Mouse (Mus musculus) intestine, postnatal 0 days (tissue): ENCODE measurements at regions not wholly inside any gene's neighbourhood (a gene's known extent, or its start where the extent isn't known, plus 50 kb on each side); places are given as distances from the start of the nearest gene placed in this dataset.

Source experiments
- ATAC-seq: fragments of 200-750 bp; cut with Nextera tagmentation; 2 replicates; pipeline ENCODE4 v1.8.0; 2017; ENCODE audit warnings: mild to moderate bottlenecking, moderate TSS enrichment, moderate library complexity
- H3K27ac ChIP-seq: fragments of 300-500 bp; sonication (generic); 2 replicates; pipeline ENCODE4 v1.5.1; 2014; ENCODE audit warnings: mild to moderate bottlenecking, low read depth, low read length, moderate library complexity
- H3K27me3 ChIP-seq: fragments of 300-500 bp; sonication (generic); replicated peaks from 2 replicates; pipeline ENCODE4 v1.6.1; 2014; ENCODE audit warnings: low read length, mixed read lengths; ENCODE audit not compliant: control insufficient read depth, insufficient read depth
- H3K36me3 ChIP-seq: fragments of 300-500 bp; sonication (generic); 2 replicates; pipeline ENCODE4 v1.6.1; 2014; ENCODE audit warnings: mild to moderate bottlenecking, moderate library complexity; ENCODE audit not compliant: control insufficient read depth, insufficient read depth
- H3K4me1 ChIP-seq: fragments of 300-500 bp; sonication (generic); replicated peaks from 2 replicates; pipeline ENCODE4 v1.6.1; 2014; ENCODE audit warnings: antibody characterized with exemption, low read length, mixed read lengths; ENCODE audit not compliant: control insufficient read depth, insufficient read depth
- H3K4me2 ChIP-seq: fragments of 300-500 bp; sonication (generic); replicated peaks from 2 replicates; pipeline ENCODE4 v1.6.1; 2014; ENCODE audit warnings: low read depth, mild to moderate bottlenecking, moderate library complexity
- H3K4me3 ChIP-seq: fragments of 300-500 bp; sonication (generic); 2 replicates; pipeline ENCODE4 v1.5.1; 2014; ENCODE audit warnings: low read depth, low read length
- H3K9ac ChIP-seq: fragments of 300-500 bp; sonication (generic); 2 replicates; pipeline ENCODE4 v1.6.1; 2014; ENCODE audit warnings: mild to moderate bottlenecking, low read depth, low read length
- H3K9me3 ChIP-seq: fragments of 300-500 bp; sonication (generic); 2 replicates; pipeline ENCODE4 v1.6.1; 2016; ENCODE audit warnings: mixed run types; ENCODE audit not compliant: control insufficient read depth
- CTCF ChIP-seq: sonication (generic); IDR thresholded peaks from 2 replicates; pipeline ENCODE4 v1.5.1; 2016; ENCODE audit warnings: low read depth, mild to moderate bottlenecking, control low read depth, antibody characterized with exemption, moderate library complexity
- WGBS: fragments of 180-500 bp; shearing (Covaris S2); extraction: QIAGEN DNeasy Blood & Tissue Kit; methylation state at CpG from one replicate; pipeline ENCODE4 v1.1.7; 2014; 5-methylcytosine and 5-hydroxymethylcytosine counted together

- H3K4me3 ChIP-seq = no peak overlapping the region
- no peaks in the 10 kb centered on the region for H3K27me3 ChIP-seq
- WGBS = 37% methylated on average over 3 of the region's 3 CpGs
- no peak overlapping the region for H3K27ac ChIP-seq
- H3K4me1 ChIP-seq = no peaks in the 10 kb centered on the region
- TF ChIP-seq CTCF = no peak
- no peaks in the 10 kb centered on the region for H3K9me3 ChIP-seq
- no peak overlapping the region for H3K9ac ChIP-seq
- H3K4me2 ChIP-seq = no peak overlapping the region
- no peaks in the 10 kb centered on the region for H3K36me3 ChIP-seq
- ATAC-seq = 0 out of 2 replicates have a peak, but pooled peaks have one; percentile 45
Measured at GRCm38 (mm10) chr6:19415456-19415855, 549.3 kb downstream of the Ankrd7 start.

GRCm38 (mm10) chr6:19457048-19457447, 590.9 kb downstream of the Ankrd7 start:
- H3K4me3 ChIP-seq = no peak overlapping the region
- H3K36me3 ChIP-seq = no peaks in the 10 kb centered on the region
- no peaks in the 10 kb centered on the region for H3K27me3 ChIP-seq
- H3K4me1 ChIP-seq = no peaks in the 10 kb centered on the region
- H3K4me2 ChIP-seq = no peak overlapping the region
- H3K27ac ChIP-seq = no peak overlapping the region
- 66% methylated on average over 4 of the region's 4 CpGs for WGBS
- H3K9me3 ChIP-seq = no peaks in the 10 kb centered on the region
- no peak for TF ChIP-seq CTCF
- H3K9ac ChIP-seq = no peak overlapping the region
- no peak for ATAC-seq
